Mouse (Mus musculus) heart, postnatal 36 days (tissue): Measurements from ENCODE around the gene Dnajb13. TPM values are rescaled to one million over a fixed set of nuclear protein-coding genes. Genes with fewer than 3 reads are reported as not detected.

Experiments used
- DNase-seq, 2 experiments: peaks; one replicate each; pipeline ENCODE4 v3.0.0; 2021 to 2022
- intact Hi-C: fragments of 180-260 bp; cut with DNase I; formaldehyde crosslinking; loops from one replicate; pipeline ENCODE4 v1.15.1; 2025
- total RNA-seq, 2 experiments: library from RNA; stranded (reverse); gene quantifications; 2 replicates each; pipeline ENCODE4 v1.2.3; 2021

Gene Dnajb13
- total RNA-seq, 2 experiments from 2014 or later: not detected

DNA sequence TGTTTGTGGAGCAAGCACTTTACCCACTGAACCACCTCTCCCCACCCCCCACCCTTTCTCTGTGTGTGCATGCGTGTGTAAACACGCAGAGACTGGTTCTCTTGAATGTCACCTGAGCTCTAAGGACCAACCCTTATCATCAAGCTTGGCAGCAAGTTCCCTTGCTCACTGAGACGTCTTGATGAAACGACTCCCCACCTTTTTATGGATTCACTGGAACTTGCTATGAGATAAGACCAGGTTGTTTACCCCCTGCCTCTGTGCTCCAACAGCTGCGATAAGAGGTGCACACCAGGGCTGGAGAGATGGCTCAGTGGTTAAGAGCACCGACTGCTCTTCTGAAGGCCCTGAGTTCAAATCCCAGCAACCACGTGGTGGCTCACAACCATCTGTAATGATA is 5.4 kb upstream of the Dnajb13 start:
- intact Hi-C loops: loop anchor here (1.0 to 10.0 kb wide), 5 partner anchors 143 to 347 kb away; no protein-coding TSS in a partner anchor
- no peak for DNase-seq

GRCm38 (mm10) chr7:100511602-100512001 is 3.2 kb downstream of the Dnajb13 start:
- intact Hi-C loops: no loop called here
- no peak for DNase-seq

DNA sequence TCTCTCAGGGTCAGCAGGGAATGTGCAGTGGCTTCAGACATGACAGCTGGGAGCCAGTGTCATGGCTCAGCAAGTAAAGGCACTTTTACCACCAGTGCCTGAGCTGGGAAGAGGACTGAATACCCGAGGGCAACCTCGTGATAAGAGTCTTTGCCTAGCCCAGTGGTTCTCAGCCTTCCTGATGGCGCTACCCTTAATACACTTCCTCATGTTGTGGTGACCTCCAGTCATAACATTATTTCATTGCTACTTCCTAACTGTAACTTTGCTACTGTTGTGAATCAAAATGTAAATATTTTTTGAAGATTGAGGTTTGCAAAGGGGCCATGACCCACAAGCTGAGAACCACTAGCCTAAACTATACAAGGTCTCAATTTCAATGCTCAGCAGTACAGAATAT is 6.1 kb downstream of the Dnajb13 start:
- DNase-seq: no peak
- intact Hi-C loops: no loop called here

DNA sequence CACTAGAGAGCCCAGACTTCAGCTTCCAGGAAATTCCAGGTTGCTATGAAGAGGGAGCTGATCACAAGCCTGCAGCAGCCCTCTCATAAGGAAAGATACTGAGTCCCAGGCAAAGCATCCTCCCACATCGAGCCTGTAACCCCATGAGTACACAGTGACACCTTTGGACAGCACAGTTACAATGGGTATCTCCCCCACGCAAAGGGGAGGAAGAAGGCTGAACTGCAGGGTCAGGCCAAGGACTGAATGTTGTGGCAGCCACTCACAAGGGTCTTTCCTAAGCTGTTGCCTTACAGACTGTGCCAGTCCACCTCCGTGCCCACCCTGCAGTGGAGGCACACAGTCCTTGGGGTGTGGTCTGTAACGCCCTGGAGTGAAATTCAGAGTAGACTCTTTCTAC is 8.3 kb downstream of the Dnajb13 start:
- intact Hi-C loops: no loop called here
- no peak for DNase-seq

- intact Hi-C loops: no loop called here
- DNase-seq: no peak
These were observed 9.8 kb downstream of the Dnajb13 start for GRCm38 (mm10) chr7:100504740-100505487.

- no peak for DNase-seq
- intact Hi-C loops: no loop called here
These were observed 11.7 kb downstream of the Dnajb13 start for GRCm38 (mm10) chr7:100503076-100503475.

DNA sequence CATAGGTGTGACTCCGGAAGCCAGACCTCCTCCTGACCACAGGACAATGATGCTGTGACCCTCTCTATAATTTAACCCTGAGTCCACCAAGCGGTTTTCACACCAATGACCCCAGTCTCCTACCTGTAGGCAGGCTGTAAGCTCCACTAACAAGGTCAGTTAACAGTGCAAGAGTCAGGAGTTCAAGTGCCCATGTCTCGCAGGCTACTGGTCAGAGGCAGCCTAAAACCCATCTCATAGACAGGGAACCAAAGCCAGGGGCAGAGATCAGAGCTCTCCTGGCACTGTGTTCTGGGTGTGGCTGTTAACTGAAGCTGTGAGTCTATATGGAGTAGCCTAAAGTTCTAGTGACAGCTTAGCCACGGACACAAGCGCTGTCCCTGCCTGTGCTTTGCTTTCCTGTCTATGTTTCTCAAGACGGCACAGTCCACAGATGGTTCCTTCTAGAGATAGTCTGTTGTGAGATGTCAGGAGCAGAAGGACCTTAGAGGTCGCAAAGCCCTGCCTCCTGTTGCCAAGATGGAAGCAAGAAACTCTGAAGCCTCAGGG is 12.3 kb downstream of the Dnajb13 start:
- DNase-seq: no peak
- intact Hi-C loops: no loop called here

DNA sequence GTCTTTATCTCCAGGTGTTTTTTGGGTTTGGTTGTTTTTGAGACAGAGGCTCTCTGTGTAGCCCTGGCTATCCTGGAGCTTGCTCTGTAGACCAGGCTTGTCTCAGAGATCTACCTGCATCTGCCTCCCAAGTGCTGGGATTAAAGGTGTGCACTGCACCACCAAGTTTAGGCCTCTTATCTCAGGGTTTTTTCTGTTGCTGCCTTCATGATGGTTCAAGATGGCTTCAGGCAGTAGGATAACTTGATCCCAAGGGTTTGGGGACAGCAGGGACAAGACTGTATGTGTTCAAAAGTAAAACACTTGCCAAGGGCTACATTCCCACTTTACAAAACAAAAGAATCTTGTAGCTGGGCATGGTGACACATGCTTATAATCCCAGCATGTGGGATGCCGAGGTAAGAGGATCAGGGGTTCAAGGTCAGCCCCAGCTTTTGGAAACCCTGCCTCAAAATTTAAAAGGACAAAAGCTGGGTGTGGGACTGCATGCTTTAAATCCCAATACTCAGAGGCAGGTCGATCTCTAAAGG is 12.9 kb downstream of the Dnajb13 start:
- DNase-seq: no peak
- intact Hi-C loops: no loop called here

GRCm38 (mm10) chr7:100501027-100501843 is 13.5 kb downstream of the Dnajb13 start:
- intact Hi-C loops: no loop called here
- DNase-seq: peak in 1 of 2 experiments; percentile 62

DNA sequence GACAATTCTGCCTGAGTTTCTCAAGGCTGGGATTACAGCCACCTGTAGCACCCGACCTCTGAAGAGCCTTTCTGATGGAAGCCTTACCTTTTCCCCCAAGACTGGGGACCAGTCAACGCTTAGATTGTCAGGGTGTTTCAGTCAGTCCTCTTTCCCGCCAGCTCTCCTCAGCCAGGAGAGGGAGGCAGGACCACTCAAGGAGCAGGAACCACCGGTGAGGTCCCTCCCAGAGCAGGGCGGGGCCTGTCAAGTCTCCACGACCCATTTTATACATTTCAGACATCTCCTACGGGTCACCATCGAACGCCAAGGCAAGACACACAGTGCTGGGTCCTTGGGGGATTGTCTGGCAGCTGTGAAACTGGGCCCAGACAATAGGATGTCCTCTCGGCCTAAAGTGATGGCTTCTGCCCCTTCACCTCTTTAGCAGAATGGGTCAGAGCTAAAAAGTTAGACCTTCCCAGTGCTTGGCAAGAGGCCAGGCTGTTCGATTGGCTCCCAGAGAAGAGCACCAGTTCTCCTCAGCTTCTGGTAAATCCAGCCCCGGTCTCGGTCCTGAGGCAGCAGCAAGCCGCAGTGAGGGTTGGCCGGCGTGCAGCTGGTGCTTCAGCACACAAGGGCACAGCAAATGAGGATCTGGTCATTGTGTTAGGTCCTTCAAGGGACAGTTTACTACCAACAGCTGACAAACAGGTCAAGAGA is 14.3 kb downstream of the Dnajb13 start:
- intact Hi-C loops: no loop called here
- peak; percentile 49 to 59 for DNase-seq

DNA sequence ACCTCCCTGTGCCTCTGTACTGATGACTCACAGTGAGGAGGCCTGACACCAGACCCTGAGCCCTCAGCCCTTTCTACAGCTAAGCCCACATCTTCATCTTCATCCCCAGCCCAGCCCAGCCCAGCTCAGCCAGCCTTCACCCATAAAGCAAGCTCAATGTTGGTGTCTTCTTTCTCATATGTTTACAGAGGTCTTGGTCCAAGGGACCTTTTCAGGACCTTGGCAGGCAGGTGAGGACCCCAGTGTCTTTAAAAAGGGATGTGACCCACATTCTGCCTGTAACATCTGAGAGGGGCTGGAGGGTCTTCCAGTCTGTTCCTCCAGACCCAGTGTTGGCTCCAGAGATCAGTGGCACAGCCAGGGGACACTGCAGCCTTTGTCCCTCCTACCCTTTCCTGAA is 15.3 kb downstream of the Dnajb13 start:
- intact Hi-C loops: no loop called here
- no peak for DNase-seq

DNA sequence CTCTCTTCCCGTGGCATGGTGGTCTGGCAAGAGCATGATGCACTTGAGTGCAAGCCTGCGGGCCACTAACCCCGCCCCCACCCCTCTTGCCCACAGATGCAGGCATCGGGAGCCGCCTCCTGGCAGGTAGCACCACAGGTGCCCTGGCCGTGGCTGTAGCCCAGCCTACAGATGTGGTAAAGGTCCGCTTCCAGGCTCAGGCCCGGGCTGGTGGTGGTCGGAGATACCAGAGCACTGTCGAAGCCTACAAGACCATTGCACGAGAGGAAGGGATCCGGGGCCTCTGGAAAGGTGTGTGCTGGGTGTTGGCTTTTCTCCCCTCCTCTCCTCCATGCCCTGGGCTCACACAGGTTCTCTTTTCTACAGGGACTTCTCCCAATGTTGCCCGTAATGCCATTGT is 16.8 kb downstream of the Dnajb13 start:
- intact Hi-C loops: no loop called here
- no peak for DNase-seq

DNA sequence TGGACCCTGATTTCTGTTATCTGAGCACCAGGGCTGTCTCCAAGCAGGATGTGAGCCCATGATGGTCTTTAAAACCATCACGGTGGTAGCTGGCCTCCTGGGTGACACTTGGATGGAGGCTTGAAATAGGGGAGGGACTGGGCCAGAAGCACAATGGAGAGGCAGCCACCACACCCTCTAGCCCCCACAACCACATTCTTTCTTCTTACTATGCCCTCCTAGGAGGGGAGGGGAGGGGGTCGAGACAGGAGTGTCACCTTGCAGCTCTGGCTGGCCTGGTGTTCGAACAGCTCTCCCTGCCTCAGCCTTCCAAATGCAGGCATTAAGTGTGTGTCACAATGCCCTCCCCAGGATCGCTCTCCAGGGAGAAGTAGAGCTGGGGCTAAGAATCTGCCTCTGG is 17.4 kb downstream of the Dnajb13 start:
- intact Hi-C loops: no loop called here
- DNase-seq: no peak

DNA sequence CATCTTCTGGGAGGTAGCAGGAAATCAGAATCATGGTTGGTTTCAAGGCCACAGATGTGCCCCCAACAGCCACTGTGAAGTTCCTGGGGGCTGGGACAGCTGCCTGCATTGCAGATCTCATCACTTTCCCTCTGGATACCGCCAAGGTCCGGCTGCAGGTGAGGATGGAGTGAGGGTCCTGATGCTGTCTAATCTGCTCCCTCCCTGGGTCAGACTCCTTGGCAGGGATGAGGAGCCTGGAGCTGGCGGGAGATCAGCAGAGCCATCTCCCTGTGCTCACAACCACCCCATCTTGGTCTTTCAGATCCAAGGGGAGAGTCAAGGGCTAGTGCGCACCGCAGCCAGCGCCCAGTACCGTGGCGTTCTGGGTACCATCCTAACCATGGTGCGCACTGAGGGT is 18.0 kb downstream of the Dnajb13 start:
- DNase-seq: no peak
- intact Hi-C loops: no loop called here

- intact Hi-C loops: no loop called here
- no peak for DNase-seq
These were observed 18.4 kb downstream of the Dnajb13 start for GRCm38 (mm10) chr7:100496371-100496770.

DNA sequence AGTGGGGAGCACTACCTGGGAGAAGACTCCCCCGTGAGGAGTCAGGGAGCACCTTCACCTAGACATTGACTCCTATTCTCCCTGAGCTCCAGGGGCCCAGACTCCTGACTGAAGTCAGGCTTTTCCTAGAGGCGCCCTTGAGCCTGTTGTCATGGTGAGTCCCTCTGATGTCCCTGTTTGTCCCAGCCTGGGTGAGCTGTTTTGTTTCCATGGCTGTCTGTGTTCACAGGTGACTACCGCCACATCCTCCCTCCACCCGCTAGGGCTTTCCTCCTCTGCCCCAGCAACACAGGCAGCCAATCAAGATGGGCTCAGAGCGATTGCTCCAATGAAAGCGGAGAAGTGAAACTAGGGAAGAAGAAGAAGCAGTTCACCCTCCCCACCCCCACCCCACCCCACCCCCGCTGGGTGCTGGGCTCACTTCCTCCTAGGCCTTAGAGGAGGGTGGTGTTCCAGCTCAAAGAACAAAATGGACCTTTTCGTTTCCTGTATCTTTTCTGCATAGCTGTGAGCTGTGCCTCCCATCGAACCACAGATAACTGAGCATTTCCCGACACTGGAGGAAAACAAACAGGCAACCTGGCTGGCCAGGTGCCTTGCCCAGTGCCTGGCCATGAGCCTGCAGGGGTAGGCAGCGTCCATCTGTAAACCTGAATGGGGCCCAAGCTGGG is 19.0 kb downstream of the Dnajb13 start:
- DNase-seq: peak; percentile 77 to 79
- intact Hi-C loops: loop anchor here (2.0 kb wide), 1 partner anchor 65 kb away; no protein-coding TSS in a partner anchor

DNA sequence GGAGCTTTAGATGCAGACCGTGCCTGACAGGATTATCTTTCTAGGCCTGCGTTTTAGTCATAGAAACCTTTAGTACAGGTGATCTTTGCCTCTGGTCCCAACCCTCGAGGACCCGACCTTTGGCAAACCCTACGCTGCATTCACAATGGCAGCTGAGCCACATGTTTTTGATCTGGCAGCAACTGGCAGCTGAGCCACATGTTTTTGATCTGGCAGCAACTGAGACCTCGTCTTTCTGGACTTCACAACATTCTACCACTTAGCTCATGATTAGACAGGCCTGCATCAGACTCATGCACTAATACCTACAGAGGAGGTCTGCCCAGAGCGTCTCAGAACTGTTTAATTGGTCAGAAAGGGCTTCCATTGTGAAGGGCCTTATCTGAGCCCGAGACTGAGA is 19.7 kb downstream of the Dnajb13 start:
- intact Hi-C loops: loop anchor here (2.0 kb wide), 1 partner anchor 64 kb away; no protein-coding TSS in a partner anchor
- DNase-seq: no peak

GRCm38 (mm10) chr7:100494415-100494831 is 20.3 kb downstream of the Dnajb13 start:
- intact Hi-C loops: loop anchor here (2.0 to 5.0 kb wide), 2 partner anchors 64 to 1112 kb away; partner anchors contain the start of gene Gdpd5
- peak in 1 of 2 experiments; percentile 45 for DNase-seq

GRCm38 (mm10) chr7:100493484-100494414 is 21.0 kb downstream of the Dnajb13 start:
- DNase-seq: peak; percentile 53 to 65
- intact Hi-C loops: loop anchor here (1.0 to 5.0 kb wide), 3 partner anchors 28 to 1111 kb away; partner anchors contain the start of gene Gdpd5
